Mouse (Mus musculus) hindbrain, embryonic 13.5 days (tissue): ENCODE results near the gene Gm5346. TPM values are rescaled to one million over a fixed set of nuclear protein-coding genes. Genes with fewer than 3 reads are reported as not detected.
"Not testable (repeated sequence)": the region's sequence is repeated elsewhere in the genome, so short reads cannot be mapped to it uniquely, and the experiment has no call there.

Experiments used
- ATAC-seq: fragments of 200-750 bp; cut with Nextera tagmentation; 2 replicates; pipeline ENCODE4 v1.8.0; 2017; ENCODE audit warnings: moderate TSS enrichment; ENCODE audit not compliant: low FRiP score
- H3K27ac ChIP-seq: fragments of 300-500 bp; sonication (generic); 2 replicates; pipeline ENCODE4 v1.5.1; 2015; ENCODE audit warnings: inconsistent platforms, mild to moderate bottlenecking, moderate library complexity
- H3K27me3 ChIP-seq: fragments of 300-500 bp; sonication (generic); 2 replicates; pipeline ENCODE4 v1.6.1; 2015; ENCODE audit warnings: mild to moderate bottlenecking, inconsistent platforms
- H3K36me3 ChIP-seq: fragments of 300-500 bp; sonication (generic); 2 replicates; pipeline ENCODE4 v1.6.1; 2015; ENCODE audit warnings: mild to moderate bottlenecking, inconsistent platforms
- H3K4me1 ChIP-seq: fragments of 300-500 bp; sonication (generic); replicated peaks from 2 replicates; pipeline ENCODE4 v1.6.1; 2015; ENCODE audit warnings: inconsistent platforms
- H3K4me2 ChIP-seq: fragments of 300-500 bp; sonication (generic); 2 replicates; pipeline ENCODE4 v1.6.1; 2015; ENCODE audit warnings: inconsistent platforms, mild to moderate bottlenecking, moderate library complexity
- H3K4me3 ChIP-seq: fragments of 300-500 bp; sonication (generic); 2 replicates; pipeline ENCODE4 v1.5.1; 2015; ENCODE audit warnings: mild to moderate bottlenecking, inconsistent platforms
- H3K9ac ChIP-seq: fragments of 300-500 bp; sonication (generic); 2 replicates; pipeline ENCODE4 v1.6.1; 2015; ENCODE audit warnings: mild to moderate bottlenecking, inconsistent platforms
- H3K9me3 ChIP-seq: fragments of 300-500 bp; sonication (generic); 2 replicates; pipeline ENCODE4 v1.6.1; 2016; ENCODE audit warnings: inconsistent platforms
- WGBS: fragments of 180-500 bp; shearing (Covaris S2); methylation state at CpG from one replicate; pipeline ENCODE4 v1.1.7; 2015; 5-methylcytosine and 5-hydroxymethylcytosine counted together
- polyA plus RNA-seq: library from polyadenylated mRNA; unstranded; fragments of >200 nt; fragmentation: Nextera tagmentation; extraction: Ambion mirVana; gene quantifications from 2 replicates; pipeline ENCODE4 v1.2.1, GENCODE M21; 2015

Gm5346 gene
- polyA plus RNA-seq = not detected in 2 replicates

DNA sequence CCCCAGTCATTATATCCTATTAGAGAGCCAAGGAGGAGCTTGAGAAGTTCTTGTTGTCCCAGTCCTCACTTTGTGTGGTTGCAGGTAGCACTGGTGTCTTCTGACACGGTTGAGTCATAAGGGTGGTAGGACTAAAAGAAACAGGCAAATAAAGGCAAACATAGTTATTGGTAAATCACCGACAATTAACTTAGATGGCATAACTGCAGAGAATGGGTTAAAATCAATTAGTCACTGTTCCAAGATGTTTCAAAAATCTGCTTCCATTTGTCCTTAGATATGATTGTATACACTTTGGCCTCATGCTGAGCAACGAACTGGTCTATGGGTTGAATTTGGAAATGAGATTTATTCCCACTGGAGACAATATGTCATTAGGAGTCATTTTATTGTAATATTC, at the start of gene Gm5346:
Gene Gm5346 (minus strand): TSS at position 101 of the 400 bp plus-strand sequence.
- Histone ChIP-seq H3K27me3 (no peaks in the 10 kb centered on the region), H3K27ac (no peak within 1 kb of the TSS), H3K4me3 (no peak within 1 kb of the TSS), H3K4me1 (no peaks in the 10 kb centered on the region), H3K9me3 (no peaks in the 10 kb centered on the region), H3K9ac (no peak within 1 kb of the TSS), H3K36me3 (no peaks in the 10 kb centered on the region), H3K4me2 (no peak within 1 kb of the TSS)
- no peak for ATAC-seq
- 88% methylated on average over 3 of the region's 3 CpGs for WGBS

DNA sequence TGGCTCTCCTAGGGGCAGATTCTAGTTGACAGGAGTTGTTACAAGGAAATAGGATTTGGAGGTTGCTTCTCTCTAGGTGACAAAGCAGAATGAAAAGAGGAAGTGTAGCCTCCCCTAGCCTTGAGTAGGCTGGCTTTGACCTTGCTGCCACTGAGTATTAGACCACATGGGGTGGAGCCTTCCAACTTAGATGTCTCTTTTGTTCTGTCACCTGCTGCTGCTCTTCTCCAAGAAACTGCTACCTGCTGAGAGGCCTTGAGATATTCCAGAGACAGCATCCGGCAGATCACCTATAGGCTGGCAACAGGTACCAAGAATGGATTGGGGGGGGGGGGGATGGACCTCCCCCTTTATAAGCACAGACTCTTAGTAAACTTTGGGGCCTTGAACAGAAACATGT, 11.0 kb downstream of the Gm5346 start:
- ATAC-seq = no peak
- no peak overlapping the region for H3K27ac ChIP-seq
- H3K27me3 ChIP-seq = no peaks in the 10 kb centered on the region
- H3K4me2 ChIP-seq = no peak overlapping the region
- no peak overlapping the region for H3K9ac ChIP-seq
- no peaks in the 10 kb centered on the region for H3K9me3 ChIP-seq
- H3K4me3 ChIP-seq = no peak overlapping the region
- no peaks in the 10 kb centered on the region for H3K4me1 ChIP-seq
- H3K36me3 ChIP-seq = no peaks in the 10 kb centered on the region
- WGBS = 94% methylated on average over 1 of the region's 1 CpGs

DNA sequence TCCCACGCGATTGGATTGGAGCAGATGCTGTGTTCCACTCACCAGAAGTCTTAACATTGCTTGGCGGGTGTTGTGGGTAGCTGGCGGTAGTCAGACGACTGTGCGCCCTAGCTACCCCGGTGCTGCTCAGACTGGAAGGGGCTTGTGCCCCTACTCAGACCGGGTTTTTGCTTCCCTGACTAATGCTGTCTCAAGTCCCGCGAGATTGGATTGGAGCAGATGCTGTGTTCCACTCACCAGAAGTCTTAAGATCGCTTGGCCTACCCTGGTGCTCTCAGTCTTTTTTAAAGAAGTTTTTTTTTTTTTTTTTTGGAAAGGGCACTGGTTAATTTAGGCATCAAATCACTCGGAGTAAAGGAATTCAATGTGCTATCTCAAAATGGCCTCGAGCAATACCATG, 23.4 kb downstream of the Gm5346 start:
- 88% methylated on average over 13 of the region's 13 CpGs for WGBS
- H3K9me3 ChIP-seq, H3K27me3 ChIP-seq, H3K4me2 ChIP-seq, H3K9ac ChIP-seq, ATAC-seq, H3K36me3 ChIP-seq, H3K27ac ChIP-seq, H3K4me1 ChIP-seq, H3K4me3 ChIP-seq: not testable (repeated sequence)

DNA sequence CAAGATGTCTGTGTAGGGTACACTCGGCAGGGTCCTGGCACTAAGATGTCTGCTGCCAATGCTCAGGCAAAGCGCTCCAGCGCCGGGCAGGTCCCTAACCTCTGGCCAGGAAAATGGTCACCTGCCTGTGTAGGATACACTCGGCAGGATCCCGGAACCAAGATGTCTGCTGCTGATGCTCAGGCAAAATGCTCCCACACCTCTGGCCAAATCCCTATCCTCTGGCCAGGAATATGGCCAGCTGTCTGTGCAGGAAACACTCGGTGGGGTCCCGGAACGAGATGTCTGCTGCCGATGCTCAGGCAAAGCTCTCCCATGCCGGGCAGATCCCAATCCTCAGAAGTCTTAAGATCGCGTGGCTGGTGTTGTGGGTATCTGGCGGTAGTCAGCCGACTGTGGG, 23.9 kb downstream of the Gm5346 start:
- H3K27ac ChIP-seq, H3K27me3 ChIP-seq, H3K9me3 ChIP-seq, ATAC-seq, H3K4me1 ChIP-seq, H3K4me2 ChIP-seq, H3K36me3 ChIP-seq, H3K9ac ChIP-seq, H3K4me3 ChIP-seq: not testable (repeated sequence)
- 94% methylated on average over 15 of the region's 15 CpGs for WGBS

DNA sequence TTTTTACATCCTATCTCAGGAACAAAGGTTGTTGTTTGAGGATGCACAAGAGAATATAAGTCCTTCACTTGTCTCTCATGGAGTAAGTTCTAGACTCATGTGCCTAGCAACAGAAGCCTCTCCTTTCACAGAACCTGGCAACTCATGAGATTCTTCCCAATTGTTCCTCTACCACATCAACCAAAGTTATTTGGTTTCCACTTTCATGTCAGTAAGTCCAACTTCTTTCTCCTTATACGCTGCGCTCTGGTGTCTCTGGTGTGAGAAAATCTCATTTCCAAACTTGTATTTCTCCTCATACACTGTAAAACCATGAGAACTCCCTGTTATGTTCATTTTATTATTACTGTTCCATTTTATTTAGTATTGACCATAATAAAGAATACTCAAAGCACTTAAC, 50.5 kb downstream of the Gm5346 start, which contains the start of gene Adam26a:
Gene Adam26a (minus strand): TSS at position 101 of the 400 bp plus-strand sequence.
- not testable (repeated sequence) for H3K9me3 ChIP-seq, H3K9ac ChIP-seq, H3K4me2 ChIP-seq, ATAC-seq, H3K27ac ChIP-seq, H3K4me1 ChIP-seq, H3K4me3 ChIP-seq, H3K27me3 ChIP-seq, H3K36me3 ChIP-seq
- WGBS = 94% methylated on average over 2 of the region's 2 CpGs

Other genes with a start within 250 kb of the Gm5346 start
- gene Adam26b, start 99.2 kb downstream of the Gm5346 start, polyA plus RNA-seq = not detected in 2 replicates
- gene Adam26a, start 50.6 kb downstream of the Gm5346 start, polyA plus RNA-seq = not detected in 2 replicates
- gene Adam34, start 82.8 kb upstream of the Gm5346 start, polyA plus RNA-seq = not detected in 2 replicates